Mouse (Mus musculus) embryonic fibroblast, embryonic 13.5 days (primary cell): ENCODE data around the gene Hal.

Experiments used
- CTCF ChIP-seq: IDR thresholded peaks from 2 replicates; pipeline ENCODE4 v1.5.1; 2011; ENCODE audit warnings: mild to moderate bottlenecking, control low read depth, low read length, moderate library complexity, borderline replicate concordance; ENCODE audit not compliant: insufficient read depth
- POLR2A ChIP-seq: IDR thresholded peaks from 2 replicates; pipeline ENCODE4 v1.6.1; 2011; ENCODE audit warnings: low read depth, mild to moderate bottlenecking, control low read depth, low read length, moderate library complexity

- TF ChIP-seq CTCF (no peak), POLR2A (no peak)
Observed at GRCm38 (mm10) chr10:93444407-93444806, 44.2 kb upstream of the Hal start.
